Mouse (Mus musculus) liver, adult 2 months (tissue): ENCODE data around the gene Pip5k1b.

ENCODE experiments used
- CTCF ChIP-seq: fragments of 200-500 bp; IDR thresholded peaks from 2 replicates; pipeline ENCODE4 v1.5.1; 2011; ENCODE audit warnings: low read depth, low read length, control low read depth
- POLR2A ChIP-seq: fragments of 200-500 bp; IDR thresholded peaks from 2 replicates; pipeline ENCODE4 v1.6.1; 2011; ENCODE audit warnings: low read length, control low read depth; ENCODE audit not compliant: insufficient read depth; ENCODE audit errors: extremely low read depth

DNA sequence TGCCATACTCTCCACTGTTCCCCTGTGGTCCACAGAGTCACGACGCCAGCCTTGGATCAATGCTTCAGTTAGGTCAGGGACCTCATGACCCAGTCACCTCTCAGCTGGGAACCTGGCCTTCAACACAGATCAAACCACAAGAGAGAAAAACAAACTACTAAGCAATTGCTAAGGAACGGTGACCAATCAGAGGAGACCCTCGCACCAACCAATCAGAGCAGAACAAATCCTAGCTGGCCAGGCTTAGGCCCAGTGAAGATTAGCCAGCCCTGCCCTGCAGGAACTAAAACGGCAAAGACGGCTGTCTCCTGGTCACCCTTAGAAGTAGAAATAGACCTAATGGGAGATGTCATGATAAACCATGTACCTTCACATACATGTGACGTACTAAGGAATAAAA, 284.3 kb downstream of the Pip5k1b start:
- no peak for TF ChIP-seq CTCF
- 0 out of 2 replicates have a peak, but pooled peaks have one; percentile 30 for TF ChIP-seq POLR2A
